Mouse (Mus musculus) left cerebral cortex, postnatal 14 days (tissue): ENCODE results near the gene Gm20388. TPM values are rescaled to one million over a fixed set of nuclear protein-coding genes. Genes with fewer than 3 reads are reported as not detected.

Experiments used
- DNase-seq, 2 experiments: peaks; one replicate each; pipeline ENCODE4 v3.0.0; 2021 to 2022; ENCODE audit warnings: low spot score in 2 of 2, mixed read lengths in 1 of 2
- intact Hi-C: fragments of 180-260 bp; cut with DNase I; formaldehyde crosslinking; loops from one replicate; pipeline ENCODE4 v1.15.1; 2025
- total RNA-seq, 2 experiments: library from RNA; stranded (reverse); gene quantifications; 2 replicates each; pipeline ENCODE4 v1.2.3; 2021

The Gm20388 gene
- total RNA-seq, 2 experiments from 2014 or later, result 2.8 to 7.3 TPM

- no peak for DNase-seq
- intact Hi-C loops, result no loop called here
Observed at GRCm38 (mm10) chr8:121346175-121346574, 1435.5 kb downstream of the Gm20388 start.

GRCm38 (mm10) chr8:121346862-121347261 lies 1436.2 kb downstream of the Gm20388 start:
- no peak for DNase-seq
- intact Hi-C loops, result no loop called here

- intact Hi-C loops, result no loop called here
- DNase-seq, result no peak
Observed at GRCm38 (mm10) chr8:121348998-121349397, 1438.4 kb downstream of the Gm20388 start.

- intact Hi-C loops, result no loop called here
- DNase-seq, result no peak
Observed at GRCm38 (mm10) chr8:121350803-121351202, 1440.2 kb downstream of the Gm20388 start.

GRCm38 (mm10) chr8:121354844-121355243 lies 1444.2 kb downstream of the Gm20388 start:
- intact Hi-C loops, result no loop called here
- no peak for DNase-seq

GRCm38 (mm10) chr8:121357451-121357850 lies 1446.8 kb downstream of the Gm20388 start:
- DNase-seq, result no peak
- intact Hi-C loops, result no loop called here

GRCm38 (mm10) chr8:121358609-121359008 lies 1448.0 kb downstream of the Gm20388 start:
- intact Hi-C loops, result no loop called here
- no peak for DNase-seq

- intact Hi-C loops, result no loop called here
- peak; percentile 26 to 57 for DNase-seq
Observed at GRCm38 (mm10) chr8:121359131-121359981, 1448.7 kb downstream of the Gm20388 start.

GRCm38 (mm10) chr8:121360001-121360400 lies 1449.4 kb downstream of the Gm20388 start:
- no peak for DNase-seq
- intact Hi-C loops, result no loop called here

GRCm38 (mm10) chr8:121361166-121361565 lies 1450.5 kb downstream of the Gm20388 start:
- DNase-seq, result no peak
- intact Hi-C loops, result no loop called here

- no peak for DNase-seq
- intact Hi-C loops, result no loop called here
Observed at GRCm38 (mm10) chr8:121364646-121365045, 1454.0 kb downstream of the Gm20388 start.

- intact Hi-C loops, result no loop called here
- DNase-seq, result no peak
Observed at GRCm38 (mm10) chr8:121365150-121365549, 1454.5 kb downstream of the Gm20388 start.

GRCm38 (mm10) chr8:121366655-121367054 lies 1456.0 kb downstream of the Gm20388 start:
- DNase-seq, result no peak
- intact Hi-C loops, result no loop called here

GRCm38 (mm10) chr8:121368799-121369198 lies 1458.2 kb downstream of the Gm20388 start:
- DNase-seq, result no peak
- intact Hi-C loops, result no loop called here

- peak in 1 of 2 experiments; percentile 14 for DNase-seq
- intact Hi-C loops, result no loop called here
Observed at GRCm38 (mm10) chr8:121369378-121369777, 1458.7 kb downstream of the Gm20388 start.

GRCm38 (mm10) chr8:121371287-121371686 lies 1460.6 kb downstream of the Gm20388 start:
- no peak for DNase-seq
- intact Hi-C loops, result loop anchor here (10.0 kb wide), 1 partner anchor 126 kb away; no protein-coding TSS in a partner anchor

GRCm38 (mm10) chr8:121371911-121372638 lies 1461.4 kb downstream of the Gm20388 start:
- DNase-seq, result peak; percentile 74 to 81
- intact Hi-C loops, result loop anchor here (10.0 kb wide), 1 partner anchor 127 kb away; no protein-coding TSS in a partner anchor

GRCm38 (mm10) chr8:121372639-121372986 lies 1462.0 kb downstream of the Gm20388 start:
- DNase-seq, result no peak
- intact Hi-C loops, result loop anchor here (10.0 kb wide), 1 partner anchor 128 kb away; no protein-coding TSS in a partner anchor

GRCm38 (mm10) chr8:121374284-121374683 lies 1463.6 kb downstream of the Gm20388 start:
- DNase-seq, result no peak
- intact Hi-C loops, result loop anchor here (10.0 kb wide), 1 partner anchor 129 kb away; no protein-coding TSS in a partner anchor

GRCm38 (mm10) chr8:121374777-121375176 lies 1464.1 kb downstream of the Gm20388 start:
- DNase-seq, result no peak
- intact Hi-C loops, result loop anchor here (10.0 kb wide), 1 partner anchor 130 kb away; no protein-coding TSS in a partner anchor
